Mouse (Mus musculus): ENCODE data around the gene Fus.
"Not testable (repeated sequence)": the region's sequence is repeated elsewhere in the genome, so short reads cannot be mapped to it uniquely, and the experiment has no call there.

Gene Fus

DNA sequence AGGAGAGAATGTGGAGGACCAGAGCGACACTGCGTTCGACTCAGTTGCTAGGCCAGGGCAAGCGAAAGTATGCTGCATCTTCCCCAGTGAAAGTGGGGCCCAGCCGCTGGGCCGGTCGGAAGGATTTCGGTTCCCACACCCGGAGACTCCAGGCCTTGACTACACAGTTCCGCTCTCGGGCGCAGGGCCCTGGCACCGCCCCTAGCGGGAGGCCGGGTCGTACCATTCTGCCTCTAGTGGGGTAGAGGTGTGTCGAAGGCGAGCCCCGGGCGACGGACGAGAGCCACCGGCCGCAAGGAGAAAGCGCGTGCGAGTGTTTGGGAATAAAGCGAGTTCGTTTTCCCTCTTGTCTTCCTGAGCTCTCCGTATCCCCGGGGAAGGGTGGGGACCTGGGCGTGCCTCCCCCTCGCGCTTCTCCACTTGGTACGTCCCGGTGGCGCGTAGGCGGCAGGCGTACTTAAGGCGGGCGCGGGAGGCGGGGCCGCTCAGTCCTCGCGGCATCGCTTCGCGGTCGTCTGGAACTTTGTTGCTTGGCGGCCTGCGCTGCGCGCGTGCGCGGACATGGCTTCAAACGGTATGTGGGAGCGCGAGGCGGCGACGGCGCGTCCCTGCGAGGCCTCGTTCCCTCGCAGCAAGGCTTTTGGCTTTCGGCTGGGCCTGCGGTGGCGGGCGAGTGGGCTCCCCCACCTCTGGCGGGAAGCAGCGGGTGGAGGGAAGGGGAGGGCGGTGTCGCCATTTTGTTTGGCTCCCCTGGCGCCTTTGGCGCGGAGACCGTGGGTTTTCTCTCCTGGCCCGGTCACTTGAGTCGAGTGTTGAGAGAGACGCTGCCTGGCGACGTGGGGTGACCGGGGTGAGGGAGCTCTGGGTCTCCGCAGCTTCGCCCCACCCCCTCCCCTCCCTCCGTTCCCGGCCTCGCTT lies at the start of gene Fus:
TSS of gene Fus (plus strand) at position 454 of the 918 bp plus-strand sequence.
- peak; percentile 98 for DNase-seq (ENCODE audit: low spot score)

- peak; percentile 74 for DNase-seq (ENCODE audit: low spot score)
Observed at GRCm38 (mm10) chr7:127918203-127918602, 49.1 kb upstream of the Fus start.

- no peak for DNase-seq (ENCODE audit: low spot score)
Observed at GRCm38 (mm10) chr7:127919290-127919689, 48.0 kb upstream of the Fus start.

DNA sequence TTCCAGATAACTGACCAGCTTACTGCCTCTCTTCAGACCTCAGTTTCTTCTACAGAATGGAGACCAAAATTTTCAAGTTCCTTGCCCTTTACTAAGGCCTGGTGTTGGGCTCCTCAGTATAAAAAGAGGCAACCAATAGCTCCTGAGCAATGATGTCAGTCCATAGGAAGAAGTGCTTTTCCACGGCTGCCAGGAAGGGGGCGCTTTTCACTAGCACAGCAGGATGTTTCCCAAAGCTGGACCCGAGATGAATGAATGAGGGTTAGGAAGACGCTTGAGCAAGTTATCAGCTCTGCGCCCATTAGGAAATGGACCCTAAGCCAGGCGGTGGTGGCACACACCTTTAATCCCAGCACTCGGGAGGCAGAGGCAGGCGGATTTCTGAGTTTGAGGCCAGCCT lies 45.7 kb upstream of the Fus start:
- no peak for DNase-seq (ENCODE audit: low spot score)

DNA sequence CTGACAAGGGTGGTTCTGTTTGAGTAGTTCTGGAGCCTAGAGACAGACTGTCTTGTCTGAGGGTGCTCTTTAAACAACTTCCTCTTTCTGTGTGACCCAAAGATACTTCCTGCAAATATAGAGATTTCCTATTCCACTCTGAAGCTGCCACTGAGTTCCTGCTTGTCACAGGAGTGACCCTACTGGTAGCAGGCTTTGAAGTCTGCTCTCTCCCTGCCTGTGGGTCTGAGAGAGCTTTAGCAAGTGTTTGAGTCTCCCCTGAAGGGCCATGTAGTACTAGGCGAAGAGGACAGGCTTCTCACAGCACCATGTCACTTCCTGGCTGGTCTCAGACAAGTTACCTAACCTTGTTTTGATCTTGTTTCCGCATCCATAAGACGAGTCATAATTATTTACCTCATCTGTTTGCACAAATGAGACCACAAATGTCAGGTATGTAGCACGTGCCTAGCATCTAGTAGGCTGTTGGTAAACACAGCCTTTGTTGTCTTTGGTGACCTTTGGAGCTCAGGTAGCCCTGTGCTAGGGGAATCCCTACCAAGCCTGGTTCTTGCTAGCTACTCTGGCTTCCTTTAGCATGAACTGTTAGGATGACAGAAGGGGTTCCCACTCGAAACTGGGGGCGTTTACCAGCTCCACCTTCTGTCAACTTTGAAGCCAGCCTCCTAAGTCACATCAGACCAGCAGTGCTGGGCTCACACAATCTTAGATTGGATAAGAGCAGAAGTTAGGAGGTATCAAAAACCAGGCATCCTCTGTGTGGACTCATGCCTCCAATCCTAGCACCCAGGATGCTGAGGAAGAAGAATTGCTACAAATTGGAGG lies 44.6 kb upstream of the Fus start:
- DNase-seq (ENCODE audit: low spot score) = no peak

DNA sequence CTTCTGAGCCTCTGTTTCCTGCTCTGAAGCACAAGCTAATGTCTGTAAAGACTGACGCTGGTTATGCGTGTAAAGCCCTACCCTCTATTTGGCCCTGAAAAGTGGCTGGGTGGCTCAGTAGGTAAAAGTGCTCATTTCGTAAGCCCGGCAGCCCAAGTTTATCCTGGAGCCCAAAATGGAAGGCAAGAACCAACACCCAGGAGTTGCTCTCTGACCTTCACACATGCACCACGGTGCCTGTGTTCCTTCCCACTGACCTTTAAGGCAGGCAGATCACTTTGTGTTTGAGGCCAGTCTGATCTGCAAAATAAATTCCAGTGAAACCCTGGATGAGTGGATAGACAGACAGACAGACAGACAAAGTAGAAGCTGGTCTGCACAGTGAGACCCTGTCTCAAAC lies 43.5 kb upstream of the Fus start:
- DNase-seq (ENCODE audit: low spot score) = no peak

DNA sequence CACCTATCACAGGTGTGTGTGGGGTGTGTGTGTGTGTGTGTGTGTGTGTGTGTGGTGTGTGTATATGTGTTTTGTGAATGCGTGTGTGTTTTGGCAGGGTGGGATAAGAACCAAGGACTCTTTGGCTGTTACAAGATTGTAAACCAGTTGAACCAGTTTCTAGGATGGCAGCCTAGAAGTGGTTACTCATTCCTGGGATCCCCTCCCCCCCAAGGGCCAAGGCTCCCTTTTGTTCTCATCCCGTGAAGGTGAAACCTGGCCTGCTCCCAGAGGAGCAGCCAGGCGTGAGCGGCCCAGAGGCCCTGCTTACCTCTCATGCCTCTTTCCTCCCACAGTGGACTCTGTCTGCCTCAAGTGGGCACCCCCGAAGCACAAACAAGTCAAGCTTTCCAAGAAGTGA lies 42.0 kb upstream of the Fus start:
- no peak for DNase-seq (ENCODE audit: low spot score)

DNA sequence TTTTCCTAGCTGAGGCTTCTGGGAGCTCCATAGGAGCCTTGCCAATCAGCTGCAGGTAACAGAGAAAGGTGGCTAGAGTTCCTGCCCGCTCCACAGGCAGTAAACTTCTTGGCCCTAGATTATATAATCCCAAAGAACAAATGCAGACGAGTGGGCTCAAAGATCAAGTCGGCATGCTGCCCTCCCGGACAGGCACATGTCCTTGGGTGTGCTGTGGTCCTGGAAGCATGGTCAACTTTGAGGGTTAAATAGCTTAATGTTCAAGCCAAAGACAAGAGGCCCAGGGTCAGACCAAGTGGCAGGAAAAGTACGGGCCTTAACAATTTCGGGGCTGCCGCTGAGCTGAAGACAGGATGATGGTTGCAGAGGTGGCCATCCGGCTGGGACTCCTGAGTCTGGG lies 41.2 kb upstream of the Fus start:
- DNase-seq (ENCODE audit: low spot score) = no peak

DNA sequence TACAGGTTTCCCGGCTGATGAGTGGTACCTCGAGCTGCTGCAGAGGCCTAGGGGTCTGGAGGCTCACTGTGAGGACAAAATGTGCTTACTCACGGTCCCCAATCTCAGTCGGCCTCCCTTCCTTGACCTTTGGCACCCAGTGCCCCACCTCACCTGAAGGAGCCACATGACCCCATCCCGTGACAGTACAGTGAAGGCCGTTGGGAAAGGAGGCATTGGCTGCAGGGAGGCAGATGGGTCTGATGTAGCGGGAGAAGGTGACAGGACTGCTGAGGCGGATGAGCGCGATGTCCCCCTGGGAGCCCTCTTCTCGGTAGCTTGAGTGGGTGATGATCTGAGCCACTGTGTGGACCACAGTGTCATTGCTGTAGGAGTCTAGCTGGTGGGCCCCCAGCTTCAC lies 40.4 kb upstream of the Fus start:
- DNase-seq (ENCODE audit: low spot score) = no peak

- no peak for DNase-seq (ENCODE audit: low spot score)
Observed at GRCm38 (mm10) chr7:127927726-127928125, 39.5 kb upstream of the Fus start.

DNA sequence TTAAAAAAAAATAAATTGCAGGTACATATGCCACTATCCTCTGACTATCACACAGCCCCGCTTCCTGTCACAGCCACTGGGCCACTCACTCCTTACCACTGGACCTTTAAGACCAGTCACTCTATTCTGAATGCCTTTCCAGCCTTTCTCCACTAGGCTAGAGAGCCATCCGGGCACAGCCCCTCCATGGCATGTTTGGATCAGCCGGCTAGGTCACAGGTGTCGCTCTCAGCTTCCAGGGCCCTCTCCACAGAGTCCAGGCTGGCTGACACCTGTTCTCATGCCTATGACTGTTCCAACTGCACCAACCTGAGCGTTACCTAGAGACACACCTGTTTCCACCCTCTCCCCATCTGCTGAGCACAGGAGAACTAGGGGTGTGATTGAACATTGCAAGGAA lies 38.7 kb upstream of the Fus start:
- no peak for DNase-seq (ENCODE audit: low spot score)

- DNase-seq (ENCODE audit: low spot score) = no peak
Observed at GRCm38 (mm10) chr7:127929923-127930322, 37.3 kb upstream of the Fus start, which contains the start of gene Prss8. Gene Prss8, minus strand, starts transcription at chr7:127930104.

DNA sequence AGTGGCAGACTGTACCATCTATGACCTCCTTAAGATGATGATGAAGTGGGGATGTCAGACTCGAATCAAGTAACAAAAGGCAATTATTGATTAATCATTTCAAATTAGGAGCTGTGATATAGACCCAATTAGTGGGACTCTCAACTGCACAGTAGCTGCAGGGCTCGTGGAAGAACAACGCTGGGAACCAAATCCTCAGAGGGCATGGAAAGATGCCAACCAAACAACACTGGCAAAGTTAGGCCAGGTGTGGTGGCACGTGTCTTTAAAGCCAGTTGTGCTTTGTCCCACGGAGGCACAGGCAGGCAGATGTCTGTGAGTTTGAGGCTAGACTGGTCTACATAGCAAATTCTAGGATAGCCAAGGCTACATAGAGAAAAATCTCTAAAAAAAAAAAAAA lies 36.6 kb upstream of the Fus start:
- no peak for DNase-seq (ENCODE audit: low spot score)

GRCm38 (mm10) chr7:127931351-127932135 lies 35.7 kb upstream of the Fus start:
- no peak for DNase-seq (ENCODE audit: low spot score)

DNA sequence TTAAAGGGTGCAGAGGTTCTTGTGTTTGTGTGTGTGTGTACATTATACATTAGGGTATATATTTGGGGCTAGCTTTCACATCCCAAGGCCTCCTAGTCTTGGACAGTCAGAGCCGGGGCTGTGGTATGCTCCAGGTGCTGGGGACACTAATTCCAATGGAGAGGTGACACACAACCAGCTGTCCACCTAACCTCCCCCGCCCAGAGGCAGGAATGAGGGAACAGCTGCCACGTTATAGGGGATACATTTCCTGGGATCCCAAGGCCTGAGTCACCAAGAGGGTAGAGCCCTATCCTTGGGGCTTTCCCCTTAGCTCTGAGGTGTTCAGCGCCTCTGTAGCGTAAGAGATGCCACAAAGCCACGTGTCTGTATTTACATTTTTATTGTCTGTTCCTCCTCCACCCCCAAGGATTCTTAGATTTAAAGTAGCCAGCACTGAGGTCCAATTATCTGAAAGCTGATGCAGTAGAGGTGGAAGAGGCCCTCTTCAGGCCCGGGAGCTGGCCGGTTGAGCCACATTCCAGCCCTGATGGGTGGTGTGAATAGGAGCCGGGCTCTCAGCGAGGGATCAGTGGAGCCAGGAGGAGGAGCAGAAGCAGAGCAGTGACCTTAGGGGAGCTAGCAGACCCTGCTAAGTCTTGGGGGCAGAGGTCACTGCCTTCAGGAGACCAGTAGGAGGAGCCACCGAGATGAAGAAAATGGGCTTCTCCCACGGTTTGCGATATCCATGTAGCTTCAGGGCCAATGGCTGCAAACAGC lies 34.8 kb upstream of the Fus start:
- no peak for DNase-seq (ENCODE audit: low spot score)

GRCm38 (mm10) chr7:127934075-127934474 lies 33.2 kb upstream of the Fus start:
- no peak for DNase-seq (ENCODE audit: low spot score)

- DNase-seq (ENCODE audit: low spot score) = peak; percentile 96
Observed at GRCm38 (mm10) chr7:127935028-127935722, 32.1 kb upstream of the Fus start.

GRCm38 (mm10) chr7:127935748-127936159 lies 31.5 kb upstream of the Fus start:
- no peak for DNase-seq (ENCODE audit: low spot score)

DNA sequence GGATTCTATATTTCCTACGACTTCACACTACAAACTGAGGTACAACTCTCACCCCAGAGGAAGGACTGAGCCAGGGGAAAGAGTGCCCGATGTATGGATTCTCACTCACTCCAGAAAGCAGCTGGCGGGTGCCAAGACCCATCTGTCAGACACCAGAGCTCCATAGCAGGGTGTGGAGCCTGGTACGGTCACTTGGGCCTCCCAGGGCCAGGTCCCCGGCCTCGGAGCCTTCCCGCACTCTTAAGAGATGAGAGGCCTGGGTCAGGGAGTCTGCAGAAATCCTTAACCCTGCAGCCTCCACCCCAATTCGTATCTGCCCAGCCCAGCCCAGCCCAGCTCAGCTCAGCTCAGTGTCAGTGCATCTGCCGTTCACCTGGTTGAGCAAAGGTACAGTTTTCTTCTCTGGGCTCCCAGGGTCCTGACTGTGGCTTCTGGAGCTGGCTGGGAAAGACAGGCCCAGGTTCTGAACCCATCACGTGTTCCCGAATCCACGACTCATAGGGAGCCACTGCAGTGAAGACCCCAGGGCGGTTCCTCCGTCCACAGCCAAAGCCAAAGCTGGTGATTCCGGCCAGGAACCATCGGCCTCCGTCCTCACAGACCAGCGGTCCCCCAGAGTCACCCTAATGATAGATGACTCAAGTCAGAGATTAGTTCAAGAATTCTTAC lies 30.9 kb upstream of the Fus start:
- no peak for DNase-seq (ENCODE audit: low spot score)

GRCm38 (mm10) chr7:127942097-127942496 lies 25.2 kb upstream of the Fus start:
- DNase-seq (ENCODE audit: low spot score) = not testable (repeated sequence)
